Mouse (Mus musculus): ENCODE data around the gene Dpp7. TPM values are rescaled to one million over a fixed set of nuclear protein-coding genes. Genes with fewer than 3 reads are reported as not detected.

Gene Dpp7
- total RNA-seq, 2 experiments from 2014 or later = 3.0 to 3.4 TPM

- intact Hi-C loops (cut with DNase I) = no loop called here
Observed at GRCm38 (mm10) chr2:25318971-25319773, 37.0 kb downstream of the Dpp7 start, which contains the start of gene Grin1. Gene Grin1, minus strand, starts transcription at chr2:25319187.

GRCm38 (mm10) chr2:25318119-25318966 is 37.8 kb downstream of the Dpp7 start:
- intact Hi-C loops (cut with DNase I) = no loop called here
- no peak for DNase-seq (ENCODE audit: low spot score)

More at GRCm38 (mm10) chr2:25318971-25319773, 37.0 kb downstream of the Dpp7 start, which contains the start of gene Grin1:
- no peak for DNase-seq (ENCODE audit: low spot score)

DNA sequence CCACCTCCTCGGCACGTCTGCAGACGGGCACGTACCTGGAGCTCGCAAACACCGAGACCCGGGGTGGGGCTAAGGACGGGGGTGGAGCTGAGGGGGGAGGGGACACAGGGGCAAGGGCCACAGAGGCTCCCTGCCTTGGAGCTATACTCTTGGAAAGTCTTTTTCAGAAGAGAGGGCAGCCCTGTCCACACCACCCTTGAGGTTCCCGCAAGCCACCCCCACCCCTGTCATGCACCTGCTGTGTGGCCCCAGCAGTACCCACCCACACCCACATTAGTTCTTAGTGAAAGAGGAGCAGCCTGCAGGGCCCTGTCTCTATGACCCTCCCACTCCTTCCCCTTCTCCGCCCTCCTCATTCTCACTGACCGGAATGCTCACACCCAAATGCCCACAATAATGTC is 44.7 kb downstream of the Dpp7 start:
- intact Hi-C loops (cut with DNase I) = no loop called here

DNA sequence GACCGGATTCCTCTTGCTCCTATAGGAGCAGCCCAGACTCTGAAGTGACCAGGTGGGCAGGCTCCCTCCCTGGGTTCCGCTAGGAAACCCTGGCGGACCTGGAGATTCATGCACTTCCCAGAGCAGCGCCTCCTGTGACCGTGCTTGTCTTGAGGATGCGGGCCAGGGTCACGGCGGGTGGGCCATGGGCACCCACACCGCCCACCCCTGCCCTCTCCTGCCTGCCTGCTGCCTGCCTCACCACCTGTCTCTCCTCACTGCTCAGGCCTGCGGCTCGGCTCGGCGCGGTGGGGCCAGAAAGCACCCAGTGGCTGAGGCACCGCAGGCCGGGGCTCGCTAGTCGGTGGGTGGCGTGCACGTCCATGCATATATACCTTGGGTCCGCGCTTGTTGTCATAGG is 45.2 kb downstream of the Dpp7 start:
- intact Hi-C loops (cut with DNase I) = no loop called here
- no peak for DNase-seq (ENCODE audit: low spot score)

More for the DNA sequence above, 44.7 kb downstream of the Dpp7 start:
- no peak for DNase-seq (ENCODE audit: low spot score)

DNA sequence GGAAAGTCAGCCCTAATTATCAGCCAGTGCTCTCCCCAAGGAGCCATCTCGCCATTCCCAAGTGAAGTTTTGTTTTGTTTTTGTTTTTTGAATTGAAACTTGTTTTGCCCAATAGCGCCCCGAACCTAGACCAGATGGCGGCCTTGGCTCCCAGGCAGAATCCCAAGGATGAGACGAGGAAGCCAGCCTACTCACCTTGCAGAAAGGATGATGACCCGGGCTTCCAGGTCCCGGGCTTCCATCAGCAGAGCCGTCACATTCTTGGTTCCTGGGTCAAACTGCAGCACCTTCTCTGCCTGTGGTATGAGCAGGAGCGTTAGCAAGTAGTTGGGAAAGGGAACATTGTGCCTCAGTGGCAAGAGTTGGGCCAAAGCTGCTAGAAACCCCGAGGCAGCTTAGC is 46.0 kb downstream of the Dpp7 start:
- intact Hi-C loops (cut with DNase I) = no loop called here
- DNase-seq (ENCODE audit: low spot score) = no peak

- no peak for DNase-seq (ENCODE audit: low spot score)
- intact Hi-C loops (cut with DNase I) = no loop called here
Observed at GRCm38 (mm10) chr2:25305587-25306359, 50.4 kb downstream of the Dpp7 start.

GRCm38 (mm10) chr2:25304657-25305541 is 51.3 kb downstream of the Dpp7 start:
- DNase-seq (ENCODE audit: low spot score) = no peak
- intact Hi-C loops (cut with DNase I) = no loop called here

- intact Hi-C loops (cut with DNase I) = no loop called here
- no peak for DNase-seq (ENCODE audit: low spot score)
Observed at GRCm38 (mm10) chr2:25303931-25304656, 52.1 kb downstream of the Dpp7 start.

- intact Hi-C loops (cut with DNase I) = no loop called here
- DNase-seq (ENCODE audit: low spot score) = no peak
Observed at GRCm38 (mm10) chr2:25303452-25303851, 52.7 kb downstream of the Dpp7 start.

Other genes starting within 250 kb of the Dpp7 start
- 10 to 100 TPM in 1 of 2 experiments, 1 to 10 TPM in 1; 7.2 to 11.5 TPM for gene Nrarp, start 175.6 kb downstream of the Dpp7 start, total RNA-seq (2021)
- gene Tor4a, start 159.5 kb downstream of the Dpp7 start, total RNA-seq (2021) = 1 to 10 TPM; 4.1 to 4.2 TPM
- gene Nelfb, start 144.9 kb downstream of the Dpp7 start, total RNA-seq (2021) = 10 to 100 TPM; 36.1 to 40.6 TPM
- not detected for gene Stpg3, start 141.7 kb downstream of the Dpp7 start, total RNA-seq (2021)
- not detected for gene Fam166a, start 137.6 kb downstream of the Dpp7 start, total RNA-seq (2021)
- gene Tubb4b, start 131.7 kb downstream of the Dpp7 start, total RNA-seq (2021) = 100 to 1,000 TPM; 258 to 313 TPM
- not detected for gene Slc34a3, start 122.0 kb downstream of the Dpp7 start, total RNA-seq (2021)
- not detected for gene Rnf224, start 119.6 kb downstream of the Dpp7 start, total RNA-seq (2021)
- under 1 TPM in 1 of 2 experiments, not detected in 1; 0.53 TPM for gene Rnf208, start 114.1 kb downstream of the Dpp7 start, total RNA-seq (2021)
- gene Cysrt1, start 113.9 kb downstream of the Dpp7 start, total RNA-seq (2021) = not detected
- 1 to 10 TPM; 1.5 to 1.7 TPM for gene AL732309.1, start 109.5 kb downstream of the Dpp7 start, total RNA-seq (2021)
- gene Tmem203, start 100.9 kb downstream of the Dpp7 start, total RNA-seq (2021) = 10 to 100 TPM; 12.6 to 13.2 TPM
- gene Tprn, start 93.7 kb downstream of the Dpp7 start, total RNA-seq (2021) = 1 to 10 TPM; 3.6 to 6.0 TPM
- gene Ssna1, start 83.9 kb downstream of the Dpp7 start, total RNA-seq (2021) = 10 to 100 TPM; 36.7 to 40.5 TPM
- gene Anapc2, start 83.9 kb downstream of the Dpp7 start, total RNA-seq (2021) = 10 to 100 TPM; 38.4 to 40.7 TPM
- gene Tmem210, start 68.2 kb downstream of the Dpp7 start, total RNA-seq (2021) = not detected
- gene Lrrc26, start 66.4 kb downstream of the Dpp7 start, total RNA-seq (2021) = not detected
- not detected for gene Grin1, start 37.2 kb downstream of the Dpp7 start, total RNA-seq (2021)
- 10 to 100 TPM; 18.0 to 20.9 TPM for gene Man1b1, start 24.0 kb downstream of the Dpp7 start, total RNA-seq (2021)
- 1 to 10 TPM; 4.0 to 6.1 TPM for gene Uap1l1, start 9.3 kb upstream of the Dpp7 start, total RNA-seq (2021)
- under 1 TPM; 0.16 to 0.50 TPM for gene Sapcd2, start 16.0 kb upstream of the Dpp7 start, total RNA-seq (2021)
- gene Entpd2, start 39.5 kb upstream of the Dpp7 start, total RNA-seq (2021) = 10 to 100 TPM; 10.8 to 13.9 TPM
- gene Npdc1, start 43.0 kb upstream of the Dpp7 start, total RNA-seq (2021) = 10 to 100 TPM; 25.1 to 27.7 TPM
- gene Fut7, start 66.9 kb upstream of the Dpp7 start, total RNA-seq (2021) = under 1 TPM in 1 of 2 experiments, not detected in 1; 0.34 TPM
- gene Abca2, start 72.3 kb upstream of the Dpp7 start, total RNA-seq (2021) = 10 to 100 TPM; 31.2 to 36.2 TPM
- 1 to 10 TPM; 2.4 to 3.6 TPM for gene Clic3, start 100.5 kb upstream of the Dpp7 start, total RNA-seq (2021)
- gene Paxx, start 104.7 kb upstream of the Dpp7 start, total RNA-seq (2021) = 10 to 100 TPM; 17.4 to 20.8 TPM
- 100 to 1,000 TPM; 117 to 160 TPM for gene Ptgds, start 113.7 kb upstream of the Dpp7 start, total RNA-seq (2021)
- not detected for gene Lcn12, start 137.6 kb upstream of the Dpp7 start, total RNA-seq (2021)
- gene Fbxw5, start 144.4 kb upstream of the Dpp7 start, total RNA-seq (2021) = 10 to 100 TPM; 85.7 to 91.2 TPM
- under 1 TPM; 0.73 to 0.75 TPM for gene C8g, start 145.4 kb upstream of the Dpp7 start, total RNA-seq (2021)
- gene Traf2, start 190.6 kb upstream of the Dpp7 start, total RNA-seq (2021) = 10 to 100 TPM; 15.4 to 17.3 TPM
- 100 to 1,000 TPM; 209 to 218 TPM for gene Edf1, start 201.5 kb upstream of the Dpp7 start, total RNA-seq (2021)
- gene Mamdc4, start 218.5 kb upstream of the Dpp7 start, total RNA-seq (2021) = 1 to 10 TPM; 1.3 to 3.2 TPM
- gene Phpt1, start 218.9 kb upstream of the Dpp7 start, total RNA-seq (2021) = 10 to 100 TPM; 63.0 to 70.0 TPM
- under 1 TPM; 0.08 to 0.10 TPM for gene Ajm1, start 225.4 kb upstream of the Dpp7 start, total RNA-seq (2021)

Data from heart, postnatal 25 days (tissue).